Mouse (Mus musculus) B cell, adult 67 days (primary cell): ENCODE measurements around the gene Plxdc1. TPM values are rescaled to one million over a fixed set of nuclear protein-coding genes. Genes with fewer than 3 reads are reported as not detected.

Experiments
- total RNA-seq, 2 experiments: library from RNA; stranded (reverse); gene quantifications; 4 replicates each; pipeline ENCODE4 v1.2.4; 2023

Gene Plxdc1
- total RNA-seq = under 1 TPM; 0.68 to 0.73 TPM

DNA sequence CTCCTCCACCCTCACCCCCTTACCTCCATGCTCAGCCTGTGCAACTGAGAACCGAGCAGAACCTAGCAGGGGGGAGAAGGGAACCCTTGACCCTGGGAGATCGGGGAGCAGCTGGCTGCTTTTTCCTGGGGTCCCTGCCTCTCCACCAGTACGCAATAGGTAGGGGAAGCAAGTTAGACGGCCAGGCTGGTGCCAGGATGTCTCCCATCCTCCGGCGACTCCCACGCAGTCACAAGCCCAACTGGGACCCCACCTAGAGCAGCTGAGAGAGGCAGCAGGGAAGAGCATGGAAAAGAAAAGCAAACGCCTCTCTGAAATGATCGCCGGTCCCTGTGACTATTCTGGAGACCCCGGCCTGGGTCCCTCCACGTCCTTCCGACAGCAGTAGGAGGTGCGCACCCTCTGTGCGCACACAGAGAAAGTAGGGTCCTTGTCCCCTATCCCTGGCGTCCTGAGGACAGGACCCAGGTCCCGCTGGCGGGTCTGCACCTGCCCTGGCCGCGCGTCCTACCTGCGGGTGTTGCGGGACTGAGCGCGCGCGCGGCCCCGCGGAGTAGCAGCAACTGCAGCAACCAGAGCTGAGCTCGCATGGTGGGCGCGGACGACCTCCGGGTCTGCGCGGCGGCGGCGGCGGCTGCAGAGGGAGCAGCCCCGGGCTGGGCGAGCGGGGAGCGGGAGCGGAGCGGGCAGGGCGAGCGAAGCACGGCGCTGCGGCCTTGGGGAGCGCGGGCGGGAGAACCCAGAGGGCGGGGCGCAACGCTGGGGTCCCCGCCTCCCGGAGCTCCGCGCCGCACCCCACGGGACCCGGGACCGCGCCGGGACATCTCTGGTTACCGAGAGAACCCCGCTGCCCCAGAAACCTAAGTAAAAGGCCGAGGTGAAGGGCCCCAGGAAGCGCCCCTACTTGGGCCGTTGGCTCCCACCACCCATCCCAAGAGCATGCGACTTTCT, at the start of gene Plxdc1:
Gene Plxdc1 (minus strand): TSS at position 718 of the 951 bp plus-strand sequence.

GRCm38 (mm10) chr11:98026570-98027296, 40.5 kb upstream of the Plxdc1 start, which contains the start of gene Rpl19:
TSS of gene Rpl19 (plus strand) at chr11:98026710.

GRCm38 (mm10) chr11:98022555-98023371, 36.5 kb upstream of the Plxdc1 start, which contains the start of gene Cacnb1:
TSS of gene Cacnb1 (minus strand) at chr11:98023034.

GRCm38 (mm10) chr11:97995564-97996288, 9.5 kb upstream of the Plxdc1 start, which contains the start of gene Arl5c:
TSS of gene Arl5c (minus strand) at chr11:97996181.

DNA sequence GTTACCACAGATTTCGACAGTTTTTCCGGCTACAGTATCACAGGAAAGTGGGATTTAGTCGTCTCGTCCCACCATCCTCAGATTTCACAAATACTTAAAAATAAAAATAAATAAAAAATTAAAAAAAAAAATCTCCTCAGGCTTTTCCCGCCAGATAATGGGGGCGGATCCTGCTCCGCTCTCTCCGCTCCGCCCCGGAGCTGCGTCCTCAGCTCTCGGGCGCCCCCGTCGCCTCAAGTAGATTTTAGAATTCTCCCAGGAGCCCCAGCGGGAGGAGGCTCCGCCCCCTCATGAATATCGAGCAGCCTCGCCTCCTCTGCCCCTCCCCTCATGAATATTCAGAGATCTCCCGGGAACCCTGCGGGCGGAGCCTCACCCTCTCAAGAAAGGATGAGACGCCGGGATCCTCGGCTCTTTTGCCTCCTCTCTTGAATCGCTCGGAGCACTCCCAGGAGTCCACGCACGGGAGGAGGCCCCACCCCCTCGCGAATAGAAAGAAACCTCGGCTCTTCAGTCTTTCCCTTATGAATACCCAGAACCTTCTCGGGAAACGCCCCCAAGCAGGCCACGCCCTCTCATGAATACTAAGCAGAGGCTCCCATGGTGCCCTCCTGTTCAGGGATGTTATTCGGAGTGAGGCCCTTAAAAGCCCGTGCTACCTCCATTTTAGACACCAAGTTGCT, 102.2 kb downstream of the Plxdc1 start, which contains the start of gene Fbxo47:
Gene Fbxo47 (minus strand): TSS at position 237 of the 683 bp plus-strand sequence.

Other genes starting within 250 kb of the Plxdc1 start
- gene Pip4k2b, start 241.7 kb downstream of the Plxdc1 start, total RNA-seq = 10 to 100 TPM; 66.2 to 71.1 TPM
- gene Cwc25, start 219.9 kb downstream of the Plxdc1 start, total RNA-seq = 10 to 100 TPM; 48.1 to 56.0 TPM
- not detected for gene 1700001P01Rik, start 210.5 kb downstream of the Plxdc1 start, total RNA-seq
- gene Rpl23, start 204.0 kb downstream of the Plxdc1 start, total RNA-seq = 1,000 to 10,000 TPM; 1,852 to 1,894 TPM
- 10 to 100 TPM; 71.1 to 77.0 TPM for gene Lasp1, start 187.4 kb downstream of the Plxdc1 start, total RNA-seq
- gene B230217C12Rik, start 145.7 kb downstream of the Plxdc1 start, total RNA-seq = under 1 TPM; 0.36 to 0.41 TPM
- 1 to 10 TPM; 1.3 to 2.3 TPM for gene Fbxo47, start 102.3 kb downstream of the Plxdc1 start, total RNA-seq
- gene Arl5c, start 9.7 kb upstream of the Plxdc1 start, total RNA-seq = 10 to 100 TPM; 61.3 to 65.0 TPM
- gene Cacnb1, start 36.6 kb upstream of the Plxdc1 start, total RNA-seq = 1 to 10 TPM; 5.8 to 6.6 TPM
- gene Rpl19, start 40.3 kb upstream of the Plxdc1 start, total RNA-seq = 1,000 to 10,000 TPM; 1,852 to 1,930 TPM
- gene Stac2, start 67.0 kb upstream of the Plxdc1 start, total RNA-seq = 10 to 100 TPM; 33.9 TPM
- gene Fbxl20, start 164.0 kb upstream of the Plxdc1 start, total RNA-seq = 10 to 100 TPM; 48.7 to 50.1 TPM
- 100 to 1,000 TPM in 1 of 2 experiments, 10 to 100 TPM in 1; 81.7 to 105 TPM for gene Med1, start 206.8 kb upstream of the Plxdc1 start, total RNA-seq
- gene Cdk12, start 216.6 kb upstream of the Plxdc1 start, total RNA-seq = 100 to 1,000 TPM; 125 to 134 TPM